Mouse (Mus musculus) lung, postnatal 0 days (tissue): Measurements from ENCODE around the gene Phf1. TPM values are rescaled to one million over a fixed set of nuclear protein-coding genes. Genes with fewer than 3 reads are reported as not detected.

Source experiments
- ATAC-seq: fragments of 200-750 bp; cut with Nextera tagmentation; 2 replicates; pipeline ENCODE4 v1.8.0; 2017; ENCODE audit warnings: moderate library complexity
- DNase-seq: peaks from one replicate; pipeline ENCODE4 v3.0.0-alpha.2; 2016; ENCODE audit warnings: low spot score
- H3K27ac ChIP-seq: fragments of 300-500 bp; sonication (generic); 2 replicates; pipeline ENCODE4 v1.5.1; 2014; ENCODE audit warnings: antibody characterized with exemption, mild to moderate bottlenecking, low read length, mixed read lengths
- H3K27me3 ChIP-seq: fragments of 300-500 bp; sonication (generic); replicated peaks from 2 replicates; pipeline ENCODE4 v1.6.1; 2014; ENCODE audit warnings: low read length, mixed read lengths; ENCODE audit not compliant: insufficient read depth
- H3K36me3 ChIP-seq: fragments of 300-500 bp; sonication (generic); 2 replicates; pipeline ENCODE4 v1.6.1; 2014; ENCODE audit warnings: low read length, mixed read lengths; ENCODE audit not compliant: insufficient read depth
- H3K4me1 ChIP-seq: fragments of 300-500 bp; sonication (generic); 2 replicates; pipeline ENCODE4 v1.6.1; 2014; ENCODE audit warnings: antibody characterized with exemption, low read depth, low read length, mixed read lengths; ENCODE audit not compliant: insufficient read depth
- H3K4me2 ChIP-seq: fragments of 300-500 bp; sonication (generic); replicated peaks from 2 replicates; pipeline ENCODE4 v1.6.1; 2014; ENCODE audit warnings: low read depth, mild to moderate bottlenecking, low read length, moderate library complexity, mixed read lengths
- H3K4me3 ChIP-seq: fragments of 300-500 bp; sonication (generic); 2 replicates; pipeline ENCODE4 v1.5.1; 2014; ENCODE audit warnings: low read depth, low read length
- H3K9ac ChIP-seq: fragments of 300-500 bp; sonication (generic); replicated peaks from 2 replicates; pipeline ENCODE4 v1.6.1; 2014; ENCODE audit warnings: low read depth, mild to moderate bottlenecking
- H3K9me3 ChIP-seq: fragments of 300-500 bp; sonication (generic); 2 replicates; pipeline ENCODE4 v1.6.1; 2016; ENCODE audit warnings: low read length, mixed read lengths
- CTCF ChIP-seq: IDR thresholded peaks from 2 replicates; pipeline ENCODE4 v1.5.1; 2016; ENCODE audit warnings: antibody characterized with exemption, mild to moderate bottlenecking
- EP300 ChIP-seq: IDR thresholded peaks from 2 replicates; pipeline ENCODE4 v1.6.1; 2016; ENCODE audit warnings: antibody characterized with exemption, mild to moderate bottlenecking, control low read depth
- WGBS: fragments of 180-500 bp; shearing (Covaris S2); extraction: QIAGEN DNeasy Blood & Tissue Kit; methylation state at CpG from one replicate; pipeline ENCODE4 v1.1.7; 2014; 5-methylcytosine and 5-hydroxymethylcytosine counted together
- microRNA-seq: library from miRNA; unstranded; fragments of <30 nt; microRNA quantifications from one replicate; pipeline ENCODE4, GENCODE M21; 2016
- polyA plus RNA-seq: library from polyadenylated mRNA; unstranded; fragments of >200 nt; fragmentation: Nextera tagmentation; extraction: Ambion mirVana; gene quantifications from 2 replicates; pipeline ENCODE4 v1.2.1, GENCODE M21; 2015

Gene Phf1
- polyA plus RNA-seq, 1 experiment from 2014 or later = 15.2 TPM

DNA sequence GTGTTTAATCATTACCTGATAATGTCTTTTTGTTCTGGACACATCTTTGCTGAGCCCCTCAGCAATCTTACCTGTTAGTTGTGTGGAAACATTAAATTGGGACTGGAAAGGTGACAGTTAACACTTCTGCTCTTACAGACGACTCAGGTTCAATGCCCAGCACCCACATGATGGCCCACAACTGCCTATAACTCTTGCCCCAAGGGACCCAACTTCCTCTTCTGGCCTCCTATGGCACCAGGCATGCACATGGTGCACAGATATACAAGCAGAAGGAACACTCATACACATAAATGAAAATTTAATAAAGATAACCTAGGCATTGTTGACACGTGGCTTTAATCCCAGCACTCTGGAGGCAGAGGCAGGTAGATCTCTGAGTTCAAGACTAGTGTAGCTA, 46.6 kb downstream of the Phf1 start:
- ATAC-seq = no peak
- DNase-seq = no peak
- no peak overlapping the region for H3K4me2 ChIP-seq
- H3K36me3 ChIP-seq = no peaks in the 10 kb centered on the region
- H3K9ac ChIP-seq = no peak overlapping the region
- H3K27me3 ChIP-seq = no peaks in the 10 kb centered on the region
- 69% methylated on average over 2 of the region's 2 CpGs for WGBS
- no peaks in the 10 kb centered on the region for H3K4me1 ChIP-seq
- H3K4me3 ChIP-seq = no peak overlapping the region
- H3K27ac ChIP-seq = no peak overlapping the region
- no peaks in the 10 kb centered on the region for H3K9me3 ChIP-seq
- TF ChIP-seq EP300 (no peak), CTCF (no peak)

DNA sequence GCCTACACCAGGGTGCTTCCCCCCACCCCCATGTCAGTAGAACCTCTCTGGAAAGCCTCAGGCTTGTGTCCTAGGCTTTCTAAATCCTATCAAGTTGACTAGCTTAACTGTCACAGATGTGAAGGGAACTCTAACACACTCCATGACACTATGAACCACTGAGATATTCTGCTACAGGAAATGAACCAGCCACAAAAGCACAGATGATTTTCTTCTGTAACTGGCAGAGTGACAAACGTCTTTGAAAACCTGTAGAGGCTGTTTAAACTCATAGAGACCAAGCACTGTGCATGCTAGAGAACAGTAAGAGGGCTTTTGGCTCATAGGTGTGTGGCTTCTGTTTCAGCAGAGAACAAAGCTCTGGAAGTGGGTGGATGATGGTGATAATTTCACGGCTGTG, 48.2 kb downstream of the Phf1 start:
- Histone ChIP-seq H3K4me2 (no peak overlapping the region), H3K9ac (no peak overlapping the region), H3K27me3 (no peaks in the 10 kb centered on the region), H3K9me3 (no peaks in the 10 kb centered on the region), H3K4me1 (no peaks in the 10 kb centered on the region), H3K4me3 (no peak overlapping the region), H3K36me3 (no peaks in the 10 kb centered on the region), H3K27ac (no peak overlapping the region)
- 61% methylated on average over 2 of the region's 2 CpGs for WGBS
- ATAC-seq (no peak), DNase-seq (no peak)
- no peak for TF ChIP-seq EP300
- TF ChIP-seq CTCF = no peak

DNA sequence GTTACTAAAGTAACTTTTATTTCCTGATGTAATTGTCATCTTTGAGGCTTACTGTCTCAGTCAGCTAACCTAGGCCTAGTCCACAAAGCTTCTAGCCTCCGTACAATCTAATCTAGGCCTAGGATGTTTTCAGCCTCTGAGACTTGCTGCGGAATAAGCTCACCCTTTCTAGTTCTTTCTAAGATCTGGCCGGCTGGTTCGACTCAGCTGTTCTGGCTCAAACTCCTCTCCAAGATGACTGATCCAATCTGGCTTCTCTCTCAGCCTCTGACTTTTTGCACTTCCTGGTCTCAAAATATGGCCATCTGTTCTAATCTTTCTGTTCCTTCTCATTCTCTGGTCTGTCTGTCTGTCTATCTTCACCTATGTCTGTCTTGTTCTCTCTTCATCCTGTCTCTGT, 50.5 kb downstream of the Phf1 start:
- no peak overlapping the region for H3K4me2 ChIP-seq
- DNase-seq (no peak), ATAC-seq (no peak)
- H3K27ac ChIP-seq = no peak overlapping the region
- H3K4me3 ChIP-seq = no peak overlapping the region
- TF ChIP-seq CTCF = no peak
- TF ChIP-seq EP300 = no peak
- H3K9ac ChIP-seq = no peak overlapping the region
- H3K27me3 ChIP-seq = no peaks in the 10 kb centered on the region
- 90% methylated on average over 4 of the region's 4 CpGs for WGBS
- no peaks in the 10 kb centered on the region for H3K4me1 ChIP-seq
- no peaks in the 10 kb centered on the region for H3K36me3 ChIP-seq
- H3K9me3 ChIP-seq = no peaks in the 10 kb centered on the region

DNA sequence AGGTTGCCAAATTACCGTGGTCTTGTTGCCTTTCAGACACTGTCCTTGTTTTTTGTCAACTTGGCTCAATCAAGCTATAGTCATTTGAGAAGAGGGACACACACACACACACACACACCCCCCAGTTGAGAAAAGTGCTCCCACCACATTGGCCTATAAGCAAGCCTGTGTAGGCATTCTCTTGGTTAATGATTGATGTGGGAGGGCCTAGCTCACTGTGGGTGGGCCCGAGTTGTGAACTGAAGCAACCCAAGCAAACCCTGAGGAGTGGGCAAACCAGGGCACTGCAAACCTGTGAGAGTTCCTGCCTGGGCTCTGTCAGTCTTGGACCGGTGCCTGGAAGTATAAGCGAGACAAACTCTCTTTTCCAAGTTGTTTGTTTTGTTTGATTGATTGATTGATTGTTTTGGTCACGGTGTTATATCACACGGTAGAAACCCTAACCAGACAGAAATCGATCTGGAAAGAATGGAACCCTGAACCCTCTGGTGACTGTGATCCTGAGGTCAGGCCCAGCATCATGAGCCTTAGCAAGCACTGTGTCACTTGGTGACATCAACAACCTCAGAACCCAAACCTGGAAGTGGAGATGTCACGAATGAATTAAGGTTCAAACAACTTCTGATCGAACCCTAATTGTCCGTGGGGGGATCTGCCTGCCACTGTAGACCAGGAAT, 52.8 kb downstream of the Phf1 start:
- Histone ChIP-seq H3K9me3 (no peaks in the 10 kb centered on the region), H3K4me3 (no peak overlapping the region), H3K27me3 (no peaks in the 10 kb centered on the region), H3K9ac (no peak overlapping the region), H3K27ac (no peak overlapping the region), H3K4me1 (no peaks in the 10 kb centered on the region), H3K36me3 (no peaks in the 10 kb centered on the region), H3K4me2 (no peak overlapping the region)
- 59% methylated on average over 10 of the region's 10 CpGs for WGBS
- TF ChIP-seq CTCF (no peak), EP300 (no peak)
- ATAC-seq = no peak
- no peak for DNase-seq

Small RNA genes lying within 50 kb of the gene (microRNA-seq; reads per million reads assigned to microRNA genes)
- gene Gm27775 = not detected
- gene Mir3083 = 0.73 reads per million
- not detected for gene Mir6968

Other genes with a start within 250 kb of the Phf1 start
- 37.2 and 38.7 TPM in 2 replicates for gene Crebrf, start 217.4 kb upstream of the Phf1 start, polyA plus RNA-seq
- 22.6 and 23.7 TPM in 2 replicates for gene Bnip1, start 152.0 kb upstream of the Phf1 start, polyA plus RNA-seq
- 0.38 and 1.2 TPM in 2 replicates for gene Nkx2-5, start 88.0 kb upstream of the Phf1 start, polyA plus RNA-seq
- 0.35 and 0.44 TPM in 2 replicates for gene Kifc5b, start 16.0 kb upstream of the Phf1 start, polyA plus RNA-seq
- gene Cuta, start 6.5 kb downstream of the Phf1 start, polyA plus RNA-seq = 179 and 180 TPM in 2 replicates
- gene Syngap1, start 8.2 kb downstream of the Phf1 start, polyA plus RNA-seq = 1.0 and 1.4 TPM in 2 replicates
- gene Zbtb9, start 40.1 kb downstream of the Phf1 start, polyA plus RNA-seq = 9.3 and 9.9 TPM in 2 replicates
- 3.8 and 4.0 TPM in 2 replicates for gene Bak1, start 96.0 kb downstream of the Phf1 start, polyA plus RNA-seq
- gene Itpr3, start 124.3 kb downstream of the Phf1 start, polyA plus RNA-seq = 3.6 and 3.9 TPM in 2 replicates
- gene Uqcc2, start 200.9 kb downstream of the Phf1 start, polyA plus RNA-seq = 155 and 176 TPM in 2 replicates
- 0.75 and 0.91 TPM in 2 replicates for gene Ip6k3, start 234.7 kb downstream of the Phf1 start, polyA plus RNA-seq